Mouse (Mus musculus) heart, adult 18-20 months (tissue): ENCODE results near the gene Tfcp2. TPM values are rescaled to one million over a fixed set of nuclear protein-coding genes. Genes with fewer than 3 reads are reported as not detected.
A peak's percentile ranks its signal among the peaks of the same experiment; 100 is the strongest.

Source experiments
- DNase-seq, 2 experiments: peaks; one replicate each; pipeline ENCODE4 v3.0.0; 2021 to 2022; ENCODE audit warnings: mixed read lengths in 1 of 2
- long read RNA-seq, 2 experiments: library from polyadenylated mRNA; stranded (forward); transcript quantifications; one replicate each; pipeline ENCODE4 v2.0.0; 2021
- total RNA-seq, 2 experiments: library from RNA; stranded (reverse); gene quantifications; 2 replicates each; pipeline ENCODE4 v1.2.3; 2021

Gene Tfcp2
- 10 to 100 TPM; 11.3 to 14.7 TPM for total RNA-seq
- long read RNA-seq, experiment 1, partial matches to known transcripts, result 8 of 12 reads
- long read RNA-seq, experiment 1, other reads (novel, unspliced or antisense), result 2 of 12 reads
- long read RNA-seq, experiment 2, partial matches to known transcripts, result 3 of 5 reads
- long read RNA-seq, experiment 2, other reads (novel, unspliced or antisense), result 1 of 5 reads

DNA sequence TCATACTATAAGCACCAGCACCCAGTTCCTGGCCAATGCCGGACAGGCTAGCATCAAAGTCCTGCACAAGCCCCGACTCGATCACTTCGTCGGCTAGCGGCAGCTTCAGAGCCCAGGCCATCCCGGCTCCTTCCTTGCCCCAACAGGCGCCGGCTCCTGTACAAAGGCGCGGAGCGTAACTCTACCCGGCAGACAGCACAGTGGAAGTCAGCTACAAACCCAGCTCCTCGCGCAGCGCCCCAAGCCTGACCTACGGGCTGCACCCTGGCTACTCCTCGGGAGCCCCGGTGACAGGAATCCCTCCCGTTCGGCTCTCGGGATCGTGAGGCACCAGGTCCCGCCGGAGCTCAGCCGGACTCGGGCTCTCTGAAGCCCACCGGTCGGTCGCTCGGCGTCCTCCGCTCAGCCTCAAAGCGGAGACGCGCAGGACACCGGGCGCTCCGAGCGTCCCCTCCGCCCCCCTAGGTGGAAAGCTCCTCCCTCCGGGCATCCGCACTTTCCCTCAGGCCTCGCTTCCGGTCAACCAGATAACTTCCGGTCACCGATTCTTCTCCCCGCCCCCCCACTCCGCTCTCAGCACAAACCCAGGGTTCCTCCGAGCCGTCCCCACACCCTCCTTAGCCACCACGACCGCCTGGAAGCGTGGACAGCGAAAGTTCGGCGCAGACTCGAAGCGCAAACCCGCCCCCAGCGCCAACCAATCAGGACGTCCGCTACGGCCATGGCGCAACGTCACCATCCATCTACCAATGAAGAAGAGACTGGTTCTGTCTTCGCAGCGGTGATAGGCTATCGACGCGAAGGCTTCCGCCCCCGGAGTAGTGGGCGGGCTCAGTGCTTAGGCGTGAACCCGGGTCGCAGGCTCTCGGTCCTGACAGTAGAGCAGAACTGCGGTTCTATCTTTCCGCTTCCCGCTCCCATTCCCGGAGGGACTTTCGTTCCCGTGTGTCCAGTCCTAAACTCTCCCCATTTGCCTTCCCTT lies at the start of gene Tfcp2:
Gene Tfcp2, minus strand, starts transcription at position 683 of the 982 bp plus-strand sequence.
- DNase-seq, result peak; percentile 99

DNA sequence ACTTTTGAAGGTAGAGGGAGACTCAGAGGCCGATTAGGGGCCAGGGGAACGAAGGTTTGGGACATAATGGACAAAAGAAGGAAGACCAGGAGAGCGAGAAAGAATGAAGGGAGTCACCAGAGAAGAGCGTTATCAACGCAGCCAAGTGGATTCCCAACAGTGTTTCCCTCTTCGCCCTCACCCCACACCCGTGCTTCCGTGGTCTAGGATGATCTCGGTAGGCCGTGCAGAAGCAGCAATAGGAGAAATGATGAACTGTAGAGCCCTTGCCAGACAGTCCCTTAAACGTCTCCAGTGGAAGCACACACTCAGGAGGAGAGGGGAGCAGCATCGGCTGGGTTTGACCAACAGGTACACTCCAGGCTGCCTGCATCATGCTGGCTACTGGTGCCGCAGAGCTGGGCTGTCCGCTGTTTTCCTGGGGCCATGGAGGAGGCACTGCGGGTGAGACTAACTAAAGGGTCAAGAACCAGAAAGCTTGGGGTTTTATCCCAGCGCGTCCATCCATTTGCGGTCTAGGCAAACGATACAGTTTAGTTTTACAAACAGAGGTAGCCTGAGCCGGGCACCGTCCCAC lies 49.0 kb upstream of the Tfcp2 start:
- no peak for DNase-seq

- peak; percentile 81 to 85 for DNase-seq
Measured at GRCm38 (mm10) chr15:100600047-100600695, 48.4 kb upstream of the Tfcp2 start.

- DNase-seq, result peak; percentile 61 to 74
Measured at GRCm38 (mm10) chr15:100599276-100600046, 47.7 kb upstream of the Tfcp2 start, which contains the start of gene Pou6f1. Pou6f1 (minus strand) TSS chr15:100599984.

DNA sequence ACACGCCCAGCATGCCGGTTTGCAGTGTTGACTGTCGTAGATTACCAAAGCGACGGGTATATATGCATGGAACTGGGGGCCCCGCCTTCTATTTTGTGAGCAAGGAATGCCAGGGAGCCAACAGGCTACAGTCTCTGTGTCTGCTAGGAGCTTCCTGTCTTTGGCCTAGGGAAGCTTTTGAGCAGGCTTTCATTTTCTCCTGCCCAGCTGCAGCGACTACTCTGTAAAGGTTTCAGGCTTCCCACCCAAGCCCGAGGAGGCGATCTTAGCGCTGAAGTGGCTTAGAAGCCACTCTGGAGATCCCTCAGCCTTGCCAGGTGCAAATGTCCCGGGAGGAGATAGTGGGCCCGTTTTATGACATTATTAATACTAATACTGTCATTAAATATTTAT lies 47.1 kb upstream of the Tfcp2 start:
- peak; percentile 65 to 70 for DNase-seq

DNA sequence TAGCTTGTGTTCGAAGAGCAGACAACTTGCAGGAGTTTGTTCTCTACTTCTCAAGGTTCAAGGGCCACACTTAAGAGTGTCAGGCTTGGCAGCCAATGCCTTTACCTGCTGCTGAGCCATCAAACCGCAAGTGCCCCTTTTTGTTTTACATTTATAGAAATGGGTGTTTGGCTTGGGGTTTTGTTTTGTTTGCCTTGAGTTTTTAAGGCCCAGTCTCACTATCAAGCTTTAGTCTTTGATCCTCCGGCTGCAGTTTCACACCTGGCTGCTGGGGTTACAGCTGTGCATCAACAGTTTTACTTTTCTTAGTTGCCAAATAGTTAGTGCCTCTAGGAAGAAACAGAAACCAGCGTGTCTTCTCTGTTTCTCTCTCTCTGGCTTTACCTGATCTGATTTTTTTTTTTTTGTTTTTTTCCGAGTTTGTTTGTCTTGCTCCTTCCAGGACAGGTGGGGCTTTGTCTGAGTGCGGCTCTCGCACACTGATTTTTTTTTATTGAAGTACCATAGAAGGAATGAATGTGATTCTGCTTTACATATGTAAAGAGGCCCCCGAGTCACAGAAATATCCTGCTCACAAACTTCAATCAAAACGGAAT lies 46.6 kb upstream of the Tfcp2 start:
- DNase-seq, result no peak

GRCm38 (mm10) chr15:100592817-100593216 lies 41.0 kb upstream of the Tfcp2 start:
- DNase-seq, result no peak

DNA sequence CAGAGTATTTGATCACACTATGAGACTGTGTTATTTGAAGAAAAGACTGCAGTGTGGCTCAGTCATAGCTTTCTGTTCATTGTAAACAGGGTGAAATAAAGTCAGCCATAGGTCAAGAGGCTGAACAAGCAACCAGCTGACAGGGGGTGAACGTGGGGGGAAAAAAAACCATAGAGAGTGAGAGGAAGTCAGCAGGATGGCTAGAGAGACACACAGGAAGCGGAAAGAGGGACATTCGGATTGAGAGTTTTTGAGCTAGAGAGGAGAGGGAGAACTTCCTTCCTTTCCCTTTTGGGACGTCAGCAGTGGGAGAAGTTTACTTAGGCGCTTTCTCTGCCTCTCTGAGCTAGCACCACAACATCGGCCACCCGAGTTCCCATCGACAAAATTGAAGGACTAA lies 38.6 kb upstream of the Tfcp2 start:
- peak in 1 of 2 experiments; percentile 26 for DNase-seq

- DNase-seq, result no peak
Measured at GRCm38 (mm10) chr15:100588297-100588696, 36.5 kb upstream of the Tfcp2 start.

GRCm38 (mm10) chr15:100587166-100587565 lies 35.4 kb upstream of the Tfcp2 start:
- no peak for DNase-seq

DNA sequence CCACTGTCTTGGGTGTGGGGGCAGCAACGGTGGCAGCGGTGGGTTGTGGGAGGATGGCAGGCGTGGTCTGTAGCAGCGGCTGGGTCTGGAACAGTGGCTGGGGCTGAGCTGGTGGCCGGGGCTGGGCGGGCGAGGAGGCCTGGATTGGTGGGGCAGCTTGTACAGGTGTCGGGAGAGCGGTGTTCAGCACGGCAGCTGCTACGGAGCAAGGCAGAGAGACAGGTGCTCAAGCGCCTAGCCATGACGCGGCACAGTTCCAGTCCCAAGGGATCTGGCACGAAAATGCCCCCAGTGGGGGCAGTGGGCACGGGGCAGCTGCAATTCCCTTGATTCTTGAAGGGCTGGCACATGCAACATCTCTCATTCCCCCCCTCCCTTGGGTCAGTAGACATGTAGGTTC lies 34.1 kb upstream of the Tfcp2 start:
- DNase-seq, result no peak

- no peak for DNase-seq
Measured at GRCm38 (mm10) chr15:100580108-100580507, 28.3 kb upstream of the Tfcp2 start.

- DNase-seq, result no peak
Measured at GRCm38 (mm10) chr15:100577972-100578371, 26.2 kb upstream of the Tfcp2 start.

GRCm38 (mm10) chr15:100576810-100577209 lies 25.0 kb upstream of the Tfcp2 start:
- no peak for DNase-seq

DNA sequence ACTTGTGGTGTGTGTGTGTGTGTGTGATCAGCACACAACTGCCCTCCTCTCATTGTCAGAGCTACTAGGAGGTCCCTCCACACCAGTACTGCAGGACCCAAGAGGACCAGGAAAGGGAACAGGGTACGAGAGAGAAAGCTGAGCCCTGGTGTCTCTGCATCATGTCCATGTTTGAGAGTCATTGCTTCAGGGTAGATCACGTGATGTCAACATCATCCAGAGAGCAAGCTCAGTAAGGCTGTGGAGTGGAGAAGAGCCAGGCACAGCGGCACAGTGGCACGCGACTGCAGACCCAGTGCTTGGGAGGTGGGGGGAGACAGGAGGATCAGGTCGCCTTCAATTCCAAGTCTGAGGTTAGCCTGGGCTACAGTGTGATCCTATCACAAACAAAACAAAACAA lies 24.6 kb upstream of the Tfcp2 start:
- DNase-seq, result no peak

- no peak for DNase-seq
Measured at GRCm38 (mm10) chr15:100575366-100575765, 23.6 kb upstream of the Tfcp2 start.

DNA sequence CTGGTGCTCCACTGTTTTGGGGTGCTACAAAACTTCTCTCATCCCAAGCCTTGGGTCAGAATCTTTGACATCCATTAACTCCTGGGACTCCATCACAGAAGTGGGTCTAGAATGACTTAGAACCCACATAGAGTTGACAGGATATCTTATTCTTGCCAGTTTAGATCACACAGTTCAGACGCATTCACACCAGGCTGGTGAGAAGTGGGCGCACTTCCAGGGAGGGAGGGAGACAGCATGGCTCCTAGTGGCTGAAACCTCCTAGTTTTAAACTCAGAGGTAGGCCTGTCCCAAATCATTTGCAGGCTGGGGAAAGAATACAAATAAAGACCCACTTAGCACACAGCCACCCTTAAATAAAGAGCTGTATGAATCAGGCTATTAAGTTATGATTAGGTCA lies 22.6 kb upstream of the Tfcp2 start:
- peak in 1 of 2 experiments; percentile 20 for DNase-seq

DNA sequence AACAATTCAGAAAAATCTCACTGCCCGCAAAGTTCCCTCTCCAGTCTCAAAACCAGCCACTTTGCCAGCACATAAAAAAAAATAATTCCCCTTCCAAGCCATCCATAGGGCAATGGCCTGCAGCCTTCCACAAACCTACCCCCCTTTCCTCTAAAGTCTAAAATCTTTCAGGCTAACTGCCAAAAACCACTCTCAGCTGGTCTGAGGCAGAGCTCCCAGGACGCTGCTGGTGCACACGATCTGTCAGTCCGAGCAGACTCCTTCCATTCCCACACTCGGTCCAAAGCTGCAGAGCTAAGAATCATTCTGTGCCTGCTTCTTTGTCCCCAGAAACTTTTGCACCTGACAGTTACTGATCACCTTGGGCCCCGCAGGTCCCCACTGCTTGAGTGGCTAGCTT lies 22.1 kb upstream of the Tfcp2 start:
- peak in 1 of 2 experiments; percentile 13 for DNase-seq

- DNase-seq, result no peak
Measured at GRCm38 (mm10) chr15:100569239-100569638, 17.4 kb upstream of the Tfcp2 start.

DNA sequence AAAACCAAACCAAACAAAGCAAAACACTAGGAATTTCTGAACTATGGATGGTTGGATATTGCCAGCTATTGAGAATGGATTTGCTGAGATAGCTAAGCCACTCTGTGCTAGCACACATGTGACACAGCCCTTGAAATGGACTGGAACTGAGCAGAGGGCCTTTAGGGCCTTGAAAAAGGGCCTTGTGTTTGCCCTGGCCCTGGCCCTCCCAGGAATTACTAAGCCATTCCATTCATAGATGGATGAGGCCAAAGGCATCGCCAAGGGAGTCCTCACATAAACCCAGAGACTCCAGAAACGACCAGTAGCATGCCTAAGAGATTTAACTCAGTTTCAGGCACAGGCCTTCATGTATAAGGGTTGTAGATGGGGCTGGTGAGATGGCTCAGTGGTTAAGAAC lies 14.7 kb upstream of the Tfcp2 start:
- no peak for DNase-seq
